Mouse (Mus musculus): Measurements from ENCODE around the gene Zic5.
A peak's percentile ranks its signal among the peaks of the same experiment; 100 is the strongest.

Gene Zic5

DNA sequence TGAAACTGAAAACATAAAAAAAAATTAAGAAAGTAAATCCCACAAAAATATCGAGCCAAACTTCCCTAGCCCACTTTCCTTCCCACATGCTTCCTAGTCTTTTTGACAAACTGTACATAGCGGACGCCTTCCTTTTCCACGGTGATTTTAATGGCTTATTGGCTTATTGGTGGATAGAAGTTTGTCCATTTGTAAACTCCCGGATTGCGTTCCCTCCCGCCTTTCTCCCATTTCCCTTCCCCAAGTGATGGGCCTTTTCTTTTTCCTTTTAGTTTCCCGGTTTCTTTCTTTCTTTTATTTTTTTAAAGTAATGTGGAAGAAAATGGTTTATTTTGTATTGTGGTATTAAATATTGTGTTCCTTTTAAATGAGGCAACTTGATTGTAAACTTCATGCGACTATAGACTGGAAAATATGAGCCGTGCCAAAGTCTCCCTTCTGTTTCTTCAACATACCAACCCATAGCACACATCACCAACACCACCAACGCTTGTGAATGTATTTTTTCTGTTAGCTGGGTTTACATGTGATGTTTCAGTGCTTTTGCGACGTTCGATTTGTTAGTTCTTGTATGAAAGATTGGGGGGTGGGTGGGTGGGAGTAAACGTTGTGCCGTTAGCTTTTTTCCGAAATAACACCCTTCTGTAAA, 14.1 kb upstream of the Zic5 start:
- no peak for DNase-seq

DNA sequence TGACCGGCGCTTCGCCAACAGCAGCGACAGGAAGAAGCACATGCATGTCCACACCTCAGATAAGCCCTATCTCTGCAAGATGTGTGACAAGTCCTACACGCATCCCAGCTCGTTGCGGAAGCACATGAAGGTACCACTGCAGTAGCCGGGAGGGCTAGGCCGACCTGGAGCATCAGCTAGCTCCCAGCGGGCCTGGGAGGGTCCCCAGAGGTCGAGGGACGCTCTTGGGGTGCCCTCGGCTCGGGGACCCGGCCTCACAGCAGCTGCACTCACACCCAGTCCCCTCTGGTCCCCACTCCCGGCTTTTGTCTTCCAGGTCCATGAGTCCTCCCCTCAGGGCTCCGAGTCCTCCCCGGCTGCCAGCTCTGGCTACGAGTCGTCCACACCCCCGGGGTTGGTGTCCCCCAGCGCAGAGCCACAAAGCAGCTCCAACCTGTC, 13.1 kb upstream of the Zic5 start:
- no peak for DNase-seq

GRCm38 (mm10) chr14:122477971-122478573, 12.6 kb upstream of the Zic5 start:
- DNase-seq = no peak

GRCm38 (mm10) chr14:122477261-122477671, 11.8 kb upstream of the Zic5 start:
- DNase-seq = no peak

DNA sequence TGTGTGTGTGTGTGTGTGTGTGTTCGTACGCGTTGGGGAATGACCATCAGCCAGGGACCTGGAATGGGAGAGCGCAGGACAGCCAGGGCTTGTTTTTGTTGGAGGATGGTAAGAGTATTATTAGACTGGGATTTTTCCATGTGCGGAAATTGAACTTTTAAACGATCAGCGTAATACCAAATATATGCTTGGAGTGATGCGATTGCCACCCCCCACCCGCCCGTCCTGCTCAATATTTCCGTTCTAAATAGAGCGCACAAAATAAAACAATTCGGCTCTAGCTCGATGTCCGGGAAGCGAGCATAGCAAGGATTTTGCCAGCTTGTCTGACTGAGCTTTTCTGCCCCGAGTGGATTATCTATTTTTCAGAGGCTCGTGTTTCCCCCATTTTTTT, 11.3 kb upstream of the Zic5 start:
- DNase-seq = no peak

- DNase-seq = no peak
Observed at GRCm38 (mm10) chr14:122476041-122476821, 10.8 kb upstream of the Zic5 start.

- no peak for DNase-seq
Observed at GRCm38 (mm10) chr14:122475557-122476040, 10.1 kb upstream of the Zic5 start.

DNA sequence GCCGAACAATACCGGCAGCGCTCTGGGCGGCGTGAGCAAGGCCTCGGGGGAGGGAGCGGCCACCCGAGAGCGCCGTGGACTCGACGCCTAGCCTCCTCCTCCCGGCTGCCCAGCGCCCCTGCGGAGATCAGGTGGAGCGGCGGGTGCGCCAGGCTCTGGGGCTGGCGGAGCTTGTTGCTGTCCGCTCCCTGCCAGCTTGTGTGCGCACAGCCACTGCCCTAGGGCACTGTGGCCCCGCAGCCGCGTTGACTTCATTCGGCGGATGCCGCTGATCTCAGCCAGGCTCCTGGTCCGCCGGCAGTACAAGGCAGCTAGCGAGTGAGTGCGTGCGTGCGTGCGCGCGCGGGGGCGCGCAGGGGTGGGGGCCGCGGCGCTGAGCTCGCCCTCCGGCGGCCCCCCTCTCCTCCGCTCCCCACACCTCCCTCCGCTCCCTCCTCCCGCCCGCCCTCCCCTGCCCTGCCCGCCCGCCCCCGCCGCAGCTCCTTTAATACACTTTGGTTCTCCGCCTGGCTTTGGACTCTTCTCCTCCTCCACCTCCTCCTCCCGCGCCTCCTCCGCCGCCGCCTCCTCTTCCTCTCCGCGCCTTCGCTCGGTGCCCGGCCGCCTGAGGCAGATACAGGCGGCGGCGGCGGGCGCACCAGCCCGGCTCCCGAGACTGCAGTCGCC, 9.5 kb upstream of the Zic5 start, which contains the start of gene Zic2:
Zic2 (plus strand) TSS at position 545 of the 666 bp plus-strand sequence.
- DNase-seq = peak; percentile 49

GRCm38 (mm10) chr14:122474041-122474890, 8.8 kb upstream of the Zic5 start:
- no peak for DNase-seq

- no peak for DNase-seq
Observed at GRCm38 (mm10) chr14:122473211-122473751, 7.8 kb upstream of the Zic5 start.

- no peak for DNase-seq
Observed at GRCm38 (mm10) chr14:122472647-122473046, 7.2 kb upstream of the Zic5 start.

DNA sequence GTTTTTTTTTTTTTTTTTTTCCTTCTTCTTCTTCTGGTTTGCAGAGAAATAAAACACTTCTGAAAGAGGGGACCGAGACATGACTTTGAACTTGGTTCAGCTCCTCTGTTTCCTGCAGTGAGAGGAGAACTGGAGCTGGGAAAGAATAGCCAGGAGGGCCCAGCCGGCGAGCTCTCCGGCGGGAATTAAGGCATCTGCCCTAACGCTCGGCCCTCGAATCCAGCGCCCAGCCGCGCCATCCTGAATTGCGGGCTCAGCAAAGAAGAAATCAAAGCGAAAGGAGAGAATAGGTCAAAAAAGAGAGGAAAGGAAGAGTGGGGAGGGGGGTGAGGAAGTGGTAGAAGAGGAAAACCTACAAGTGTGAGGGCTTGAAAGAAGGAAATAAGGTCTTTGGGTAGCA, 6.7 kb upstream of the Zic5 start:
- no peak for DNase-seq

DNA sequence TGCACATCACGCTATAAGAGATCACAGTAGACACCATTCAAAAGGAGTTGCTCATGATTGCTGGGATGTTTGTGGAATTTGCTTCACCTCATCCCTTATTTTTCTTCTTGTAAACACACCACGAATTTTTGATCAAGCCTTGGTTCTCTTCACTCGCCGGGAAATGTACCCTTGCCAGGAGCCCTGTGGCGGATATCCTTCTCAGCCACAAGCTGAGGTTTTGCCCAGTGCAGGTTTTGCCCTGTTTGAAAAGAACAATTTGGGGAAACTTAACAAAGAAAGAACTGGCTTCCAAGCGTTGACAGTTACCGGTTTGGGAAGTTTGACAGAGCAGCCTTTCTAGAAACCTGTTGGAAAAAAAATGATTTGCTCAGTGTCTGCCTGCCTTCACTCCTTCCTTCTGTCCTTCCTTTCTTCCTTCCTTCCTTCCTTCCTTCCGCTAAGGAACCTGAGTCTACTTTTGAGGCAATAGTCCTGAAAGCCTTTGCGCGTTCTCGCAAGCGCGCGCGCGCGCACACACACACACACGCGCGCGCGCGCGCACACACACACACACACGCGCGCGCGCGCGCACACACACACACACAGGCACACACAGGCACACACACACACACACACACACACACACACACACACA, 6.1 kb upstream of the Zic5 start:
- no peak for DNase-seq

DNA sequence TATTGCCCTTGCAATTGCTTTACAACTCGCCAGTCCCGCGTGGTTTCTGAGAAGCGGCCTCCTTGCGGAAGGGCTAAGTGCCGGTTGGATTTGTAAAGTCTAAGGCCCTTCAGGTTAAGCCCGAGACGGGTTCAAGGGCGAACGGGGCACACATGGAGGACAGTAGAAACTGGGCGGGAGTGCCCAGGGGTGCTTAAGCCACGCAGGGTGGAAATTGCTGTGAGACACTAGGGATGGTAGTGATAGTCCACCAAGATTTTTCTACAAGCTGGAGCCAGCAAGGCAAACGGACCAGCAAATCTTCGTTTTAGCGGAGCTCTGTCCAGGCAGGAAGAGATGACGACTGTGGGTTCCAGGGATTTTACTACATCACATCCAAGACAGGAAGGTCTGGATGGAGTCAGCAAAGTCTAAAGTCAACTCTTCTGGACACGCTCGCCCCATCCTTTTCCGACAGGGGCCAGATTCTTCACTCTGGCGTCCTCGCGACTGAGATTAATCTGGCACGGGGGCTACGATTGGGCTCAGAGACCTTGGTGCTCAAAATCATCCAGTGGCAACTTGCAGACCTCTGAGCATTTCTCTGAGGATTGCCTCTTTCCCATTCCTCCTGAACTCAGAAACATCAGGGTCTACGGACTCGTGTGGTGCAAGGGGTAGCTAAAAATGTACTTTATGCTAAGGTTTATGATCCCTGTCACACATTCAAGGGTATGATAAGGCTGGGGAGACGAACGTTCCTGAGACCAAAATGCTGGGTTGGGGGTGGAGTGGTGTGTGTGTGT, 3.7 kb upstream of the Zic5 start:
- no peak for DNase-seq

DNA sequence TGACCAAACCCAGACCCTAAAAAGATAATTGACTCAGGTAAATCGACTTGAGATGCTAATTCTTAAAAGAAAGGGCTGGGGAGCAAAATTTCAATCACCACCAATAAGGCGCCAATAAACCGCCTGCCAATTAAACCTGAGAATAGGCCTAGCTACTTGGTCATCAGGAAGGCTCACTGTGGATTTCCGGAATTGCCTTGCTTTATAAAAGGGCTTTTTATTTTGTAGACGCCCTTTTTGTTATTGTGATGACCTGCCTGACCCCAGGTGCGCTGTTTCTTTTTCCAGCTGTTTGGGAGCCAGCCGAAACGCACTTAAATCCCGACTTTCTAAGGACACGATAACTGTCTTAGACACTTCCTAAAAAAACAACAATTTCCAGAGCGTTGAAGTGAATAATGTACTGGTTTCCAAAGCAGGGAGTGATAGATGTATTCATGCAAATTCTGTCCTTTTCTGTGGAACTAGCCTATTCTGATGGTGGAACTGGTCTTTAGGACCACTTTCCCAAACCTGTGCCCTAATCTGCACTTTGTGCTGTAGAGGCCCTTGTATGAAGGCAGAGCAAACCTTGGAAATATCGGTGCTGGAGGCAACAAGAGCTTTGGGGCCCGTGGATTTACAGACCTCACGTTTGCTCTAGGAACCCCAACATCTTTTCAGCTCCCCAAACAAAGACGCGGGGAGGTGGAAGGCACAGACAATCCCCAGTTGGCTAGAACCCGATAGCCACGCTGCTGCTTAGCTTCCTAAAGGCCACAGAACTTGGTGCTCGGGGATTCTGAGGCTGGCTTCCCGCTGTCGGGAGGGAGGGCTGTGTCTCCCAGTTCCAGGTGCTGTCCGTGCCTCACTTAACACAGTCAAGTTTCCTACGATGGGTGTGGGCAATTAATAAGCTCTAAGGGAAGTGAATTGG, 2.7 kb upstream of the Zic5 start:
- DNase-seq = no peak

GRCm38 (mm10) chr14:122466756-122467362, 1.4 kb upstream of the Zic5 start:
- DNase-seq = no peak

DNA sequence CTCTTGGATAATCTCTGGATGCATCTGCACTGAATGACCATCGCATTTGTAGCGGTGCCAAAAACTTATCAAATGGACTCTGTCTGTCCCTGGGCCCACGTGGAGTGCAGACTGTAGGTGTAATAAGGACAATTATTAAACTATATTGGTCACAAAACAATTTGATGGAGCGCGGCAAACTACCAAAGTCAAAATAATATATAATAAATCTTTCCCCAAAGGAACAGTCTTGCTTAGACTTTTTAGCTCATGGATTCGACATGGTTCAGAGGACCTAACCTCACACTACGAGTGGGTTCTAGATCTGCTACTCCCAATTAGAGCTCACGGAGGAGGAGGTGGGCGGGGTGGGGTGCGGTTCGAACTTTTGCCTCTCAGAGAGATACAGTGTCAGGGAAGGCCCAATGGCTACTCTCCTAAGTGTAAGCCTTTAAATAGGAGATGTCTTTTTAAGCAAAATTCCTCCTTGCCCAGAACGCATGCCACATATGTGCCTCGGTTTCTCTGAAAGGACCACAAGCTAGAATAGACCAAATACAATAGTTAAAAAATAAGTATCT, 534 bp upstream of the Zic5 start:
- no peak for DNase-seq

DNA sequence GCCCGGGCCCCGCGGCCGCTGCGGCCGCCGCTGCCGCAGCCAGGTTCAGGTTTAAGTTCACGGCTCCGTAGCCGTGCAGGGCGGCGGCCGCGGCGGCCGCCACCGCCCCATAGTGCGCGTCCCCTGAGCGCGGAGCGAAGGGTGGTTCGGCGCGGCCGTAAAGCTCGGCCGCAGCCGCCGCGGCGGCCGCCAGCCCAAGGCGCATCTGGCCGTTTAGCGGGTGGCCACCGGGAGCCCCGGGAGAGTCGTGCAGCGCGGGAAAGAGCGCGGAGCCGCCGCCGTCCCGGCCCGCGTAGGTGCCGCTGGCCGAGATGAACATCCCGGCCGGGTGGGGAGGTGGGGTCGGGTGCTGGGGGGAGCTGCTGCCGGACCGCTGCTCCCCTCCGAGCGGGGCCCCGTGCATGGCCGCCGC, 1.1 kb downstream of the Zic5 start:
- no peak for DNase-seq
